Mouse (Mus musculus) myocyte (in vitro differentiated cells): ENCODE measurements around the gene Gdf15.

ENCODE experiments used
- CEBPB ChIP-seq: IDR thresholded peaks from 2 replicates; pipeline ENCODE4 v1.6.1; 2011; ENCODE audit warnings: mild to moderate bottlenecking, moderate library complexity; ENCODE audit not compliant: poor library complexity, insufficient read depth, severe bottlenecking
- E2F4 ChIP-seq: IDR thresholded peaks from one replicate; pipeline ENCODE4 v1.6.1; 2011; ENCODE audit warnings: mild to moderate bottlenecking, control low read depth, moderate library complexity; ENCODE audit not compliant: insufficient read depth
- MAX ChIP-seq: IDR thresholded peaks from one replicate; pipeline ENCODE4 v1.6.1; 2011; ENCODE audit warnings: low read depth, mild to moderate bottlenecking, control low read depth
- MYOD1 ChIP-seq, 3 experiments: IDR thresholded peaks; one replicate each; pipeline ENCODE4 v1.6.1; 2011; ENCODE audit warnings: control low read depth in 2 of 3, low read depth in 2 of 3, mild to moderate bottlenecking in 2 of 3, moderate library complexity in 1 of 3; ENCODE audit not compliant: insufficient read length in 2 of 3, control insufficient read depth in 1 of 3
- MYOG ChIP-seq, 3 experiments: IDR thresholded peaks; one replicate each; pipeline ENCODE4 v1.6.1; 2011; ENCODE audit warnings: control low read depth in 2 of 3, low read depth in 2 of 3, mild to moderate bottlenecking in 2 of 3; ENCODE audit not compliant: insufficient read length in 2 of 3, control insufficient read depth in 1 of 3, insufficient read depth in 1 of 3
- POLR2A ChIP-seq: IDR thresholded peaks from one replicate; pipeline ENCODE4 v1.6.1; 2011; ENCODE audit warnings: low read depth, mild to moderate bottlenecking, control low read depth, moderate library complexity; ENCODE audit not compliant: insufficient read length
- POLR2AphosphoS2 ChIP-seq: IDR thresholded peaks from one replicate; pipeline ENCODE4 v1.6.1; 2011; ENCODE audit warnings: low read depth, control low read depth; ENCODE audit not compliant: insufficient read length
- REST ChIP-seq: IDR thresholded peaks from one replicate; pipeline ENCODE4 v1.6.1; 2011; ENCODE audit warnings: mild to moderate bottlenecking, control low read depth, moderate library complexity; ENCODE audit not compliant: insufficient read depth, insufficient read length
- SRF ChIP-seq: IDR thresholded peaks from one replicate; pipeline ENCODE4 v1.6.1; 2011; ENCODE audit warnings: low read depth; ENCODE audit not compliant: control insufficient read depth, insufficient read length
- TCF12 ChIP-seq: IDR thresholded peaks from one replicate; pipeline ENCODE4 v1.6.1; 2011; ENCODE audit warnings: mild to moderate bottlenecking, control low read depth; ENCODE audit not compliant: poor library complexity, insufficient read depth, severe bottlenecking
- TCF3 ChIP-seq: IDR thresholded peaks from one replicate; pipeline ENCODE4 v1.6.1; 2011; ENCODE audit warnings: low read depth, control low read depth; ENCODE audit not compliant: insufficient read length
- USF1 ChIP-seq: IDR thresholded peaks from one replicate; pipeline ENCODE4 v1.6.1; 2011; ENCODE audit warnings: low read depth, mild to moderate bottlenecking, control low read depth, moderate library complexity

DNA sequence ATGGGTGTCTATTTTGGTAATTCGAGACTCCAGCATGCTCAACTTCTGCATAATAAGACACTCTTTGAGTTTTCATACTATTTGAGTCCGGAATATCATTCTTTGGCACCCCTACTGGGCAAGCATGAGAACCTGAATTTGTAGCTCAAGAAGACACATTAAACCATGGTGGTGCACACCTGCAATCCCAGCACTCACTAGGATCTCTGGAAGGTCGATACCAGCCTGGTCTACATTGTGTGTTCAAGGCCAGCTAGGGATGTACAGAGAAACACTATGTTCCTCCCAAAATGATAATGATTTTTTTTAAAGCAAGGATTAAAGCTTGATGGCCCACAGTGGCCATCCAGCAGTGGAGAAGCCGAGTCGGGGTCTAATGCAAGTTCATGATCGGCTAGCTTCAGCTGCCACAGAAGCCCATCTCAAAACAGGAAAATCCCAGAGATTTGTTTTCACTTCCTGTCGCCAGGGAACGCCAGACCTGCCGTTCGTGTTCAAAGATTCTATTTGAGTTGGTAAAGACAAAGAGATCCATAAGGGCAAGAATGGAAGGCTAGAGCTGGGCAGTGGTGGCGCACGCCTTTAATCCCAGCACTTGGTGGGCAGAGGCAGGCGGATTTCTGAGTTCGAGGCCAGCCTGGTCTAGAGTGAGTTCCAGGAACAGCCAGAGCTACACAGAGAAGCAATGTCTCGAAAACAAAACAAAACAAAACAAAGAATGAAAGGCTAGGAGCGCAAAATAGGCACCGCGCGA, 40.2 kb upstream of the Gdf15 start:
- TF ChIP-seq CEBPB (no peak), TCF12 (no peak), POLR2A (no peak), TCF3 (no peak), E2F4 (no peak), SRF (no peak), USF1 (no peak), POLR2AphosphoS2 (no peak), MAX (no peak), MYOG (IDR thresholded peaks at IDR 0.05; ENCODE audit: control insufficient read depth in 1 of 3, insufficient read depth in 1 of 3, insufficient read length in 2 of 3, low read depth in 2 of 3) (no peak), MYOD1 (IDR thresholded peaks at IDR 0.05; ENCODE audit: control insufficient read depth in 1 of 3, insufficient read length in 2 of 3, low read depth in 2 of 3) (peak in 1 of 3 experiments; percentile 3), REST (no peak)
